Mouse (Mus musculus): Measurements from ENCODE around the gene Il20ra. TPM values are rescaled to one million over a fixed set of nuclear protein-coding genes. Genes with fewer than 3 reads are reported as not detected.

Il20ra gene
- polyA plus RNA-seq, 1 experiment from 2014 or later, result not detected

DNA sequence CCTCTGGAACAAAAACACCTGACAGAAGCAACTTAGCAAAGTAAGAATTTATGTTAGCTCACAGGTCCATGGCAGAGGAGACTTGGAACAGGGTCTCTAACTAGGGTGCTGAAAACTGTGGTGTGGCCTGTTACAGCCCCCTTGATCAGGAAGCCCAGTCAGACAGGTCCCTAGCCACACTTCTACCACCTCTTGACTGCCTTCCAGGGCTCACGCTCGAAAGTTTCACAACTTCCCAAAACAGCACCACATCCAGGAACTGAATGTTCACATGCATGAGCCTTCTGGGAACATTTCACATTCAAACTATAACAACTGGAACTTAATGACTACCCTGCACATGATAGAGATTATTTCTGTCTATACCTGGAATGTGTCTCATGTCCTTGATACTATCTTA lies 53.1 kb downstream of the Il20ra start:
- H3K4me1 ChIP-seq (replicated peaks), result no peaks in the 10 kb centered on the region
- ATAC-seq (ENCODE audit: insufficient number of reproducible peaks, low FRiP score), result no peak
- no peaks in the 10 kb centered on the region for H3K9me3 ChIP-seq (replicated peaks)
- 84% methylated on average over 2 of the region's 2 CpGs for WGBS
- H3K27ac ChIP-seq (ENCODE audit: poor library complexity, severe bottlenecking), result no peak overlapping the region
- no peak overlapping the region for H3K9ac ChIP-seq
- no peak overlapping the region for H3K4me2 ChIP-seq
- H3K4me3 ChIP-seq, result no peak overlapping the region
- H3K27me3 ChIP-seq (replicated peaks), result no peaks in the 10 kb centered on the region
- H3K36me3 ChIP-seq, result no peaks in the 10 kb centered on the region

- Histone ChIP-seq H3K4me3 (no peak overlapping the region), H3K4me2 (peak overlapping the region; percentile 46), H3K27ac (ENCODE audit: poor library complexity, severe bottlenecking) (no peak overlapping the region), H3K27me3 (replicated peaks) (no peaks in the 10 kb centered on the region), H3K36me3 (no peaks in the 10 kb centered on the region), H3K4me1 (replicated peaks) (peaks cover 8% of the 10 kb centered on the region; the same call in 1 of the 2 replicates), H3K9ac (no peak overlapping the region), H3K9me3 (replicated peaks) (no peaks in the 10 kb centered on the region)
- no peak for ATAC-seq (ENCODE audit: insufficient number of reproducible peaks, low FRiP score)
- WGBS, result 64% methylated on average over 12 of the region's 12 CpGs
Measured at GRCm38 (mm10) chr10:19779092-19779491, 66.7 kb downstream of the Il20ra start.

DNA sequence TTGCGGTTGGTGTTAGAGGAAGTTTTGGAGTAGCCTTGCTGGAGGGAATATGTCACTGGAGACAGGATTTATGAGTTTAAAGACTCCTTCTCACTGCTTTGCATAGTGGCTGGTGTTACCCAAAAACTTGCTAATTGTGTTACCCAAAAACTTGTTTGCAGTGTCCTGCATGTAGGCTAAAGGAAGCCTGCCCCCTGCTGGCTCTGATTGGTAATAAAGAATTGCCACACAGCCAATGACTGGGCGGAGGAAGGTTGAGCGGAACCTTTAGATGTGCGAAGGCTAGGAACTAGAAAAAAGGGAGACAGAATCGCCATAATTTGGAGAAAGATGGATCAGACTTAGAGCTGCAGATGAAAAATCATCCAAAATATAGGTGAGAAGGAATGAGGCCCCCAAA lies 69.0 kb downstream of the Il20ra start:
- H3K9me3 ChIP-seq (replicated peaks), result no peaks in the 10 kb centered on the region
- peaks cover 8% of the 10 kb centered on the region; the same call in 1 of the 2 replicates for H3K4me1 ChIP-seq (replicated peaks)
- no peak for ATAC-seq (ENCODE audit: insufficient number of reproducible peaks, low FRiP score)
- WGBS, result 82% methylated on average over 5 of the region's 5 CpGs
- no peak overlapping the region for H3K27ac ChIP-seq (ENCODE audit: poor library complexity, severe bottlenecking)
- H3K9ac ChIP-seq, result no peak overlapping the region
- H3K4me2 ChIP-seq, result no peak overlapping the region
- H3K36me3 ChIP-seq, result no peaks in the 10 kb centered on the region
- H3K27me3 ChIP-seq (replicated peaks), result no peaks in the 10 kb centered on the region
- no peak overlapping the region for H3K4me3 ChIP-seq

GRCm38 (mm10) chr10:19794996-19795395 lies 82.6 kb downstream of the Il20ra start:
- no peak overlapping the region for H3K4me3 ChIP-seq
- WGBS, result 71% methylated on average over 8 of the region's 8 CpGs
- H3K36me3 ChIP-seq, result no peaks in the 10 kb centered on the region
- 0 out of 2 replicates have a peak, but pooled peaks cover 3% of the 10 kb centered on the region for H3K9me3 ChIP-seq (replicated peaks)
- no peak for ATAC-seq (ENCODE audit: insufficient number of reproducible peaks, low FRiP score)
- H3K4me2 ChIP-seq, result no peak overlapping the region
- no peaks in the 10 kb centered on the region for H3K27me3 ChIP-seq (replicated peaks)
- no peak overlapping the region for H3K9ac ChIP-seq
- no peak overlapping the region for H3K27ac ChIP-seq (ENCODE audit: poor library complexity, severe bottlenecking)
- H3K4me1 ChIP-seq (replicated peaks), result no peaks in the 10 kb centered on the region

GRCm38 (mm10) chr10:19802958-19803357 lies 90.6 kb downstream of the Il20ra start:
- ATAC-seq (ENCODE audit: insufficient number of reproducible peaks, low FRiP score), result no peak
- Histone ChIP-seq H3K27me3 (replicated peaks) (no peaks in the 10 kb centered on the region; the same call in 1 of the 2 replicates), H3K9ac (no peak overlapping the region), H3K4me3 (no peak overlapping the region), H3K9me3 (replicated peaks) (0 out of 2 replicates have a peak, but pooled peaks cover 3% of the 10 kb centered on the region), H3K4me2 (no peak overlapping the region), H3K4me1 (replicated peaks) (no peaks in the 10 kb centered on the region), H3K36me3 (no peaks in the 10 kb centered on the region), H3K27ac (ENCODE audit: poor library complexity, severe bottlenecking) (no peak overlapping the region)
- 69% methylated on average over 7 of the region's 7 CpGs for WGBS

DNA sequence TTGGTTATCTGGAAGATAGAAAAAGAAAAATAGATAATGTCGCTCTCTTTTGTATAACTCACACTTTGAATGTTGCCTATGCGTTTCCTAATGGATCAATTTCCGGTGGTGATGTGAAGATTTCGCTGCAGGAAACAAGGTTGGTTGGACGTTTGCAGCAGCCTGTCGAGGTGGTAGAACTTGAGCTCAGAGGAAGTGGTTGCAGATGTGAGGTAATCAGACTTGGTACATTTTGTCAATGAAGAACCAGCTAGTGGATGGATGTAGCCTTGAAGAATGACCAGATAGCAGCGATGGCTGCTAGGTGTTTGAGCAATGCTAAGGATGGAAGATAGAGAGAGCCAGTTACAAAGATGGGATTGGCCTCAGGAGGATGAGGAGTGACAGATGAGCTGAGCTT lies 92.4 kb downstream of the Il20ra start:
- no peaks in the 10 kb centered on the region; the same call in 1 of the 2 replicates for H3K27me3 ChIP-seq (replicated peaks)

More for the DNA sequence above, 92.4 kb downstream of the Il20ra start:
- Histone ChIP-seq H3K36me3 (no peaks in the 10 kb centered on the region), H3K4me2 (no peak overlapping the region), H3K4me1 (replicated peaks) (no peaks in the 10 kb centered on the region), H3K9me3 (replicated peaks) (no peaks in the 10 kb centered on the region), H3K9ac (no peak overlapping the region), H3K4me3 (no peak overlapping the region), H3K27ac (ENCODE audit: poor library complexity, severe bottlenecking) (no peak overlapping the region)
- 76% methylated on average over 7 of the region's 7 CpGs for WGBS
- no peak for ATAC-seq (ENCODE audit: insufficient number of reproducible peaks, low FRiP score)

Other genes with a start within 250 kb of the Il20ra start
- 31.0 and 33.0 TPM in 2 replicates for gene Ifngr1, start 120.6 kb upstream of the Il20ra start, polyA plus RNA-seq (2016; fragmentation: Nextera tagmentation; extraction: Ambion mirVana)
- not detected in 2 replicates for gene Il22ra2, start 90.6 kb upstream of the Il20ra start, polyA plus RNA-seq (2016; fragmentation: Nextera tagmentation; extraction: Ambion mirVana)
- gene Slc35d3, start 138.9 kb downstream of the Il20ra start, polyA plus RNA-seq (2016; fragmentation: Nextera tagmentation; extraction: Ambion mirVana), result 1.8 and 1.9 TPM in 2 replicates
- gene Pex7, start 195.1 kb downstream of the Il20ra start, polyA plus RNA-seq (2016; fragmentation: Nextera tagmentation; extraction: Ambion mirVana), result 35.4 and 36.4 TPM in 2 replicates
- gene Map3k5, start 221.9 kb downstream of the Il20ra start, polyA plus RNA-seq (2016; fragmentation: Nextera tagmentation; extraction: Ambion mirVana), result 4.4 and 4.8 TPM in 2 replicates

Measured in heart, embryonic 12.5 days (tissue).